Mouse (Mus musculus) brain, embryonic 14.5 days (tissue): ENCODE data around the gene Stx5a.

Experiments used
- CTCF ChIP-seq: fragments of 200-500 bp; IDR thresholded peaks from 2 replicates; pipeline ENCODE4 v1.5.1; 2012; ENCODE audit warnings: inconsistent platforms, mild to moderate bottlenecking, moderate library complexity, borderline replicate concordance; ENCODE audit not compliant: insufficient read depth, insufficient read length; ENCODE audit errors: extremely low read depth
- POLR2A ChIP-seq: fragments of 200-500 bp; IDR thresholded peaks from 2 replicates; pipeline ENCODE4 v1.6.1; 2012; ENCODE audit warnings: mild to moderate bottlenecking, inconsistent platforms, borderline replicate concordance; ENCODE audit not compliant: poor library complexity, insufficient read depth, insufficient read length, severe bottlenecking; ENCODE audit errors: extremely low read depth

- TF ChIP-seq CTCF (no peak), POLR2A (no peak)
Measured at GRCm38 (mm10) chr19:8772996-8773395, 31.8 kb downstream of the Stx5a start.
